Mouse (Mus musculus) cerebellum, postnatal 4 days (tissue): ENCODE data around the gene Cxcl17.

ENCODE experiments used
- DNase-seq, 2 experiments: peaks; one replicate each; pipeline ENCODE4 v3.0.0; 2022; ENCODE audit warnings: low spot score in 2 of 2, mixed read lengths in 1 of 2

Gene Cxcl17

DNA sequence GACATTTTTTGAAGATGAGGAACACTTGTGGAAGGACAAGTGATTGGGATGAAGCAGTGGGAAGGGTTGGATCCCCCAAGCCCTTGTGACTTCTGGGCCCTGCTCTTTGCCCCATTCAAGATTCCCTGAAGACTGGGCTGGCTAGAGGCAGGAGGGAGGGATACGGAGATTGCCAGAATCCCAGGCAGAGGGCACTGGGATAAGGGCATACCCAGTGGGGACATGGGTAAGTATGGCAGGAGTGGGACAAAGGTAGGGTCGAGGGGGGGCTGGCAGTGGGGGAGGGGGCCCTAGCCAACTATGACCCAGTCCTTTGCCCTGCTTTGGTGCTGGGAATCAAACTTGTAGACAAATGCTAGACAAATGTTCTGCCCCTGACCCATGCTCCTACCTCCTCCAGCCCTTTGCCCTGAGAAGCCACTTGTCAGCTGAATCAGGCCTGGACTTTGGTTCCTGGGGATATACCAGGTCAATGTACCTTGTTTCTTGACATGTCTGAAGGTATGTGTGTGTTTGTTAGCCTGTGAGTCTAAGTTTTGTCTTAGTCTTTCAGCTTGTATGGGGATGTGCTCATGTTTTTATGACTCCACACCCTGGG is 20.7 kb downstream of the Cxcl17 start:
- no peak for DNase-seq

DNA sequence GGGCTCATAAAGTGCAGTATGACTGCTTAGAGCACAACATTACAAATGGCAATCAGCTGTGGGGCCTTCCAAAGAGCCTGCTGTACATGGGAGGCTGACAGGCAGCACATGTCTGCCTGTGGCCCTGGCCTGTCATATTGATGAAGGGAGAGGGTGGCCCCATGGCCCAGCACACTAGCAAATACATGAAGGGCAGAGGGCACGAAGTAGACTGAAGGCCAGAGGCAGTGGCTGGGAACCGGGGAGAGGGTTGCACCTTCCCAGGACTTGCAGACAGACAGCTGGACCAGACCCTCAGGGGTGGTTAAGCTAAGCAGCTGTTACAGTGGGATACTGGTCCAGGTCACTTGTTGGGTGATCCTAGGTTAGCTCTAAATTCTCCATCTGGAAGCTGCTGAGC is 21.7 kb downstream of the Cxcl17 start:
- DNase-seq = no peak

DNA sequence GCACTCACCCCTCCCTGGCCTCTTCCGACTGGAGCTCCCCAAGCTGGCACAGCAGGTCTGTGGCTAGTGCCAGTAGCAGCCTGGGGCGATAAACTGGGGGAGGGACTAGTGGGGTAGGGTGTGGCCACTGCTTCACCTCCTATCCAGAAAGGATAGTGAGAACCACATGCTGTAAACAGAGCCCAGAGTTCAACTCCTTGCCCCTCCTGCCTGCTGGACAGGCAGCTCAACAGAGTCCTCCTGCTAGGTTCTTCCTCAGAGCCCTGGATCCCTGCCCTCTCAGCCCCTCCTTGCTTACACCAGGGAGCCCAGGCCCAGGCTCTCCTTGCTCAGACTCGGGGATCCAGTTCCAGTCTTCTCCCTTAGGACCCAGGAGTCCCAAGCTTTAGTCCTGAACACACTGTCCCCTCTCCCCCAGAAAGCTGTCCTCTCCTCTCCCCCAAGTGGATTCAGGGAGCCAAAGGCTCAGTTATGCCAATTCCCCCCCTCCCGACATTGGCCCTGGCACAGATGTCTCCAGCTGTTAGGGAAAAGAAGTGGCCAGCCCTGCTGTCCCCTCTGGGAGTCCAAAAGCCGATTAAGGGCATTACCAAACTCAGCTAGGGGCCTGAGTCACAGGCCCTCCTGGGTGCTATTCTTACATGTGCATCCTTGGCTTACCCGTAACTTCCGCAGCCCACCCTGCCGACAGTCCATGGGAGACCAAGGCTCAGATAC is 22.5 kb downstream of the Cxcl17 start:
- no peak for DNase-seq

DNA sequence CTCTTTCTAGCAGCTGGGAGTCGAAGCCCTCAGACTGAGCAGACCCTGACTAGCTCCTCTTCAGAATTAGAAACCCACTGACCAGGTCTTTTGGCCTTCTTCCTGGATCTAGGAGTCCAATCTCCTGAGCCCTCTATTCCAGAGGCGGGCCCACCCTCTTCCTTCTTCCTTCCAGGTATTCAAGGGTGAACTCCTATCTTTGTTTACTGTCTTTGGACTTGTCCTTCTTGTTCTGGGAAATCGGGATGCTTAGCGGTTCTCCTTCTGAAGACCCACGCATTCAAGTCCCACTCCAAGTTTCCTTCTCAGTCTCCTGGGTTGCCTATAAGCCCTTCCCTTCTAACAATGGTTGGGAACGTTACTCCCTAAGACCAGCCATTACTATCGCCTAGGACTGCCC is 23.8 kb downstream of the Cxcl17 start:
- DNase-seq = no peak

DNA sequence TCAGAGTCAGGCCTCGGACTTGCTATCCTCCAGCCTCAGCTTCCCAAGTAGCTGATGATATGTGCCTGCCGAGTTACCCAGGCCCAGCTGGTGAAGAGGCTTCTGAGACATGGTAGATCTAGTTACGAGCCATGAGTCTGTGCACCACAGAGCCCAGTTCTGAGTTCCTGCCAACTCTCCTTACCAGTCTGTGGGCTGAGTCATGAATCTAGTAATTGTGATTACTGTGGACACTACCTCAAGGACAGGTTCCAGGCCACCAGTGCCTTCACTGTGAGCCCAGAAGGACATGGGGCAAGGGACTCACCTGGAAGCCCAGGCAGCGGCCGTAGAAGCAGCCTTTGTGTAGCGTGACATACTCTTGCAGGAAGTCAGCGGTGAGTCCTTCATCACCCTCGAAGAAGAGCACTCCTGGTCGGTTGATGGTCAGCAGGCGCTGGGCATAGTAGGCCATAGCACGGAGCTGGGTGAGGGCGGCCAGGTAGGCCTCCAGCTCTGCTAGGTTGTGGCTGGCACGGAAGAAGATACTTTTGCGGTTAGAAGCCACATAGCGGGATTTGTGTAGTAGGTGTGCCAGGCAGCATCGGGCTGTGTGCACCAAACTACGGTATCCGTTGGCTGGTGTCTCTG is 24.8 kb downstream of the Cxcl17 start:
- no peak for DNase-seq

DNA sequence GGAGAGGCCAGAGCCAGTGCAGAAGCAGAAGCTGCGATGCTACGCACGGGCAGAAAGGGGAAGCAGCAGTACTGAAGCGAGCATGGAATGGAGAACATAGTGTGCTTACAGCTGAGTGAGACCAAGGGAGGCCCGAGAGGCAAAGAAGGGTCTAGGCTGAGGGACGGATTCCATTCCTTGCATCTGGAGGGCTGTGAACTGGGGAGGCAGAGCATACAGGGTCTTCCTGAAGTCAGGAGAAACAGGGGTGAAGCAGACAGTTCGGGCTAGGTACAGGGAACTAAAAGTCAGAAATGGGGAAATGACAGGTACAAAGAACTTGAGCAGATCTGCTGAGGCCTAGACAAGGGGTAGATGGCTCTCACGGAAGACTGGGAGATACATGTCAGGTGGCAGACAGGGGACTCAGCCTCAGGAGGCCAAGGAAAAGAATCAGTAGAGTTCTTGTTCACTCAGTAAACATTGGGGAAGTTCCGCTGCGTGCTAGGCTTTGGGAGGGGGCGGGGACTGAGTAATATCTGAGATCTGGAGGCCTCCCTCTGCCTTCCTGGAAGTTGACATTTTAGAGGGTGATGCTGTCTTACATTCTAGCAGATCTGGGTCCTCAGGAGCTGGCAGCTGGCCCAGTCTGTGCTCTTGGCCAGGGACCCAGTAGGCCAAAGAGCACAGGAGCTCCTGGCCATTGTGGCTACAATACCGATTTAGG is 26.7 kb downstream of the Cxcl17 start:
- DNase-seq = peak in 1 of 2 experiments; percentile 69

DNA sequence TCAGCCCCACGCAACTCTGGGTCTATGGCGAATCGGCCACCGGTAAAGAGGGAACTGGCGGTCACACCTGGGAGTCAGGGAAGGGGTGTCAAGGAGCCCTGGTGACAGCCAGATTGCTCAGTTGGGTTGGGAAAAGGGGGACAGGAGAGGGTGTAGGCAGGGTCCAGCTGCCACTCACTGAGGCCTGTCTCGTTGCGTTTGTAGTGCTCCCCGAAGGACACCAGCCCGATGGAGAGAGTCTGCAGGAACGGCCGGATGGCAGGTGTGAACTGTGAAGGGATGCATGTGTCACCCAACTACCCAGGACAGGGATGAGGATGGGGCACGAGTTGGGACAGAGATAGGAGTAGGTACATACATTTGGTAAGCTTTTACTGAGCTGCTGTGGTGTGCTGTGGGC is 27.4 kb downstream of the Cxcl17 start:
- no peak for DNase-seq

DNA sequence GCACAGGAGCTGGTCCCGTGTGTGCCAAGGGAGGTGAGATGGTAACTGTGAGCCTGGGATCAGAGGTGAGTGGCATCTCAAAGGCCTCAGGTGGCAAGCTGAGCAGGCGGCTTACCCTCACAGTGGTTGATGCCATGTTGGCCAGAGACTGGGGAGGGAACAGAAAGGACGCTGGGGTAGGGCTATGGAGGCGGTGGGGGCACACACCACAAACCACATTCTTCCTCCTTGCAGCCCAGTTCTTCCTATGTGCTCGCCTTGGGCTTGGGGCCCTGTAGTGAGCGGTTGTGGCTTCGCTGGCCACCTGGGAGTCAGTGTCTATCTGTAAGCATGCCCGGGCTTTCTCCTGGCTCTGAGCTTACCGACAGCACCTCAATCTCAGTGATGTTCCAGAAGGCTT is 27.9 kb downstream of the Cxcl17 start:
- DNase-seq = no peak

DNA sequence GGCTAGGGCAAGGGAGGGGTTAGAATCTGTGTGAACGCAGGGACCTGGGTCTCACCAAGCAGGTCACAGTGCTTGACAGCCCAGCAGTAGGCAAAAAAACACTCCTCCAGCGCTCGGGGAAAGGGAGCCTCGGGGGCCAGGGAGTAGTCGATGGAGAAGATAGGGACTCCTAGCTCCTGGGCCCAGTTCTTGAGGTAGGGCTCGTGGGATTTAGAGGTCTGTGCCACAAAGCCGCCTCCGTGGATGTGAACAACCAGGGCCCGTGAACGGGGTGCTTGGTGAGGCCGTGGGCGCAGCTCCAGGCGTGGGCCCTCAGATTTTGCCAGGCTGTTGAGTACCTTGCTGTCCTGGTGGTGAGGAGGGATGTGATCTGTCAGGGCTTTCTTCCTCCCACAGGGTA is 28.4 kb downstream of the Cxcl17 start:
- DNase-seq = no peak

DNA sequence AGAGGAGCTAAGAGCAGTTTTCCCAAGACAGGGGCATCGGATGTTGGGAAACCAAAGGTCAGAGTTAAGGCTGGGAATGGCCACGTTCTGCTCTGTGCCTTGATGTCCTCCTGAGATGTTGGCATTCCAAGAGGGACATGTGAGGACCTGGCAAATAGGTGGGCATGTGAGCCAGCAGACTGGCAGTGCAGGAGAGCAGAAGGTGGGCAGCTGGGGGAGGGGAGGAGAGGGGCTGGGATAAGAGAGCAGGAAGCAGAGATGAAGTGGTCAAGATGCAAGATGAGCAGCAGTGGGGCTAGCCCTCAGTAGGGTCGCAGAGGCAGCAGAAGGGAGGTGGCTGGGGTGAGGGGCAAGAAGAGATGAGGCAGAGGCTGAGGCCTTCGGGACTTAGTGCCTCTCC is 28.8 kb downstream of the Cxcl17 start:
- DNase-seq = no peak

DNA sequence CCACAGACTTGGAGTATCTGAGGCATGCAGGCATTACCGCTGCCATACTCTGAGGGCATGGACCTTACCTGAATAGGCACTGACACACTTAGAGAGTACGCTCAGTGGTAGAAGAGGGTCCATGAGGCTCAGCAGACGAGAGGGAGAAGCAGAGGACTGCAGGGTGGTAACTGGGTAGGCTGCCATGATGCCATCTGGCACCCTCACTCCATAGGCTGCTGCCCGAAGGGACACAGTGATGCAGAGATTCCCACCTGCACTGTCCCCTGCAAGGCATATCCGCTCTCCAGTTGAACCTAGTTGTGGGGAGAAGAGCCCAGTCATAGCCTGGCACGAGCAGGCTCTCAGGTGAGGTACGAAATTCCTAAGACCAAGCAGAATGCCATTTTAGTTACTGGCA is 29.3 kb downstream of the Cxcl17 start:
- DNase-seq = no peak

DNA sequence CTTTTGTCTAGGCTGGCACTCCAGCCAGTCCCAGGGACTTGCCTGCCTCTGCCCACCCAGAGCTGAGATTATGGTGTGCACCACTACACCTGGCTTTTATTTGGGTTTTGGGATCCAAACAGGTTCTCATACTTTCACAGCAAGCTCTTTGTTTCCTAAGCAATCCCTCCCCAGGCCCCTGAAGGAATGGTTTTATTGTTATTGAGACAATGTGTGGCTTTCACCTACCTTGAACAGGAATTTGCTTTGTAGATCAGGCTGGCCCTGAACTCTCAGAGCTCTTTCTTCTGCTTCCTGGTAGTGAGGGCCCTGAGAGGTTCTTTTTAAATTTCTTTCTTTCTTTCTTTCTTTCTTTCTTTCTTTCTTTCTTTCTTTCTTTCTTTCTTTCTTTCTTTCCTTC is 30.1 kb downstream of the Cxcl17 start:
- DNase-seq = no peak

DNA sequence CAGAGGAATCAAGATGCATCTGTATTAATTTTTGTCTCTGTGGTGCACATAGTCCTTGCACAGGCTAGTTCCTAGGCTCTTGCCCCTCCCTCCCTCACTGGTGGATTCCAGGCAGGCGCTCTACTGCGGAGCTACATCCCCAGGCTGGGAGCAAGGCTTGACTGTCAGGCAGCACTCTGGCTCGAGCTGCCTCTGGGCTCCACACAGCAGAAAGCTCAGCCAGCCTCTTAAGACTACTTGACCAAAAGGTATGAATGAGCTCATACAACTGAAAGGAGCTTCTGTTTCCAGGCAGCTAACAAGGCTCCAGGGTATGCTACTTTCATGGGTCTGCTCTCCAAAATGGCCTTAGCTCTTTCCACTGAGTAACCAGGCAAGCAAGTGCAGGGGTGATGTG is 31.4 kb downstream of the Cxcl17 start:
- no peak for DNase-seq

DNA sequence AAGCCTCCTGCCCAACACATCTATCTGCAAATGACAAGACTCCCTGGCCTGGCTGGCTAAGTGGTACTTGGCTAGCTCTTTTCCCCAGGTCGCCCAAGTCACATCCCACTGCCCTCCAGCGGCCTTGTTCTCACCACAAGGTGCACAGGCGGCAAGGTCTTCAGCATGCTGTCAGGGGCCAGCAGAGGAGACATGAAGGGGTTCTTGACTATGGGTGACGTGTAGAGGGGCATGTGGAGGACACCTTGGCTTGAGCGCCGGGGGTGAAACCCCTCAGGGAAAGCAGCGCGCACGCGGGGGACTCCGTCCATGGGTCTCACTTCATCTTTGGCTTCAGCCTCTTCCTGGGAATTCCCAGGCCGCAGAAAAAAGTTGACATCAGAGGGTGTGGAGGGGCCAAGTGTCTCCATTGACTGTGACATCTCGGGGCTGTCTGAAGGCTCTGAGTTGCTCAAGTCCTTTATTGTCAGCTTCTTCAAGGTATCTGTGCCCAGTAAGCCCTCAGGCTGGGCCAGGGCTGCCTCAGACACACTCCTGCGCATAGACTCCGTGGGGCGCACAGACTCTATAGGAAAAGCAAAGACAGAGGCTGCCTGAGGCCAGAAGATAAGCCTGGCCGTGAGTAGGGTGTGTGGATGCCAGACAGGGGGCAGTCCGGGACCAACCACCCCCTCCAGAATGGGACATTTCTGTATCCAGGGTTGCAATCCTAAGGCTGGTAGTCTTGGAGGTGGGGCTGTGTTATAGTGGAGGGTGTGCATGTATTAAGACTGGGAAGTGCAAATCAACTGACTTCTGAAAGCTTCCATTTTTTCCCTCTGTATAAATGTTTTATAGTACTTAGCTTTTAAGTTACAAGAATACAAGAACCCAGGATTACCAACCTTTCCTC is 32.0 kb downstream of the Cxcl17 start:
- DNase-seq = no peak

DNA sequence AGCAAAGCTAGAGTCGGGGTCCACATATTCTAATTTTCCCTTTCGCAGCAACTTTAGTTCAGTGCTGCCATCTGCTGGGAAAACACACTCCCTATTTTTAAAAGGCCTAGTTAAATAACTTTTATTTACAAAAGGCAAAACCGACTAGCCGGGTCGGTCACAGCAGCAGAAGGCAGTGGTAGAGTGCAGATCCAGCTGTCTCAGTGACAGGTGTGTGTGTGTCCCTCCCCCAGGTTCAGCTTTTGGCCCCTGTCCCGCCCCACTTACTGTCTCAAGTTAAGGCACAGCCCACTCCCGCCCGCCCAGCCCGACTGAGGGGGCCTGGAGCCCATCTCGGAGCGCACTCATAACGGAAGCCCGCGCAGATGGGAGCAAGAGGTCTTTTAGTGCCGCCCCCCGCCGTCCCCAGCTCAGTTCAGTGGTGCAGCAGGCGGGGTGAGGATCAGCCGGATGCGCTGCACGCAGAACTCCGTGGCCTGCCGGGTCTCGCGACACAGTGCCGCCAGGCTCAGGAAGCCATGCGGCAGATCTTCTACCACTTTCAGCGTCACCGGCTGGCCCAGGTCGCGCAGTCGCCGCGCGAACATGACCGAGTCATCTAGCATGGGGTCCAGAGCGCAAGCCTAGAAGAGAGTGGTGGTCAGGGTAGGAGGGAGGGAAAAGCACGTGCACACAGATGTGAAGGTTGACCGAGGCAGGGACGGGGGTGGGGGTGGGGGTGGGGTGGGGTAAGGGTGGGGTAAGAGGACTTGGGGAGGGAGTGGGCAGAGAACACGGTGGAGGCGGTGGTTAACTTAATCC is 32.9 kb downstream of the Cxcl17 start:
- DNase-seq = peak in 1 of 2 experiments; percentile 57

DNA sequence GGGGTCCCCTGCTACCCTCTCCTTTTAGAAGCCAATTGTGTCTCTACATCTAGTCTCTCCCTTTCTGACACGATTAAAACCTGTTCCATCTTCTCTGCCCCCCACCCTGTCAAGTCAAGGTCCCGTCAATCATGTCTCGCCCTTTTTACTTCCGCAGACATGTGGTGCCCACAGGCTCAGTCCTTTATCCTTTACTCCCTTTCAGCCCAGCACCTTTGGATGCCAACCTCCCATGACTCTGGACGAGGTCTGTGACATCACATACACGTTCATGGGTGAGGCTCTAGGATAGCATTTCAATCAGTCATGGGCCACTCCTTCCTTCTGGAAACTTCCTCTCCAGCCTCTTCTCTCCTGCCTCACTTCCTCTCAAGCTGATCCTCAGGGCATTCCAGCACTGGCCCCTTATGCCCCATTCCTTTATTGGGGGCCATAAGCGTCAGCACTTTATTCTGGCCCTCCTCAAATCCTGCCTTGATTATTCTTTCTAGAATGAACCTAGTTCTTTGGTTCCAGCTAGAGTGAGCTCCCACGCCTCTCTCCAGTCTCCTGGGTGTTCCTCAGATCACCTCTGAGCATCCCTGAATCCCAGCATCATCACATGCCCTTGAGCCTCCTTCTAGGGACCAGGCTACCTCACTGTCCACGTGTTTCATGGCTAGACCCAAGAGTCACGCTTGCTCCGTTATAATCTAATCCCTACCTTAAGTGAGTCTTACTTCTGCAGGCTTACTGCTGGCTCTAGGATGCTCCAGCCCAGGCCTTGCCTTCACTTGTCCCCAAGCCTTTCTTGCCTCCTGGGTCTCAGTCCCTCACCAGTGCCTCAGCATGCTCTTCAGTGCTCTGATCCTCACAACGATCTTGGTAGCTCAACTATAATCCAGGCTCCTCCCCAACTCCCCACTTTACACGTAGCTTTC is 34.2 kb downstream of the Cxcl17 start:
- no peak for DNase-seq

DNA sequence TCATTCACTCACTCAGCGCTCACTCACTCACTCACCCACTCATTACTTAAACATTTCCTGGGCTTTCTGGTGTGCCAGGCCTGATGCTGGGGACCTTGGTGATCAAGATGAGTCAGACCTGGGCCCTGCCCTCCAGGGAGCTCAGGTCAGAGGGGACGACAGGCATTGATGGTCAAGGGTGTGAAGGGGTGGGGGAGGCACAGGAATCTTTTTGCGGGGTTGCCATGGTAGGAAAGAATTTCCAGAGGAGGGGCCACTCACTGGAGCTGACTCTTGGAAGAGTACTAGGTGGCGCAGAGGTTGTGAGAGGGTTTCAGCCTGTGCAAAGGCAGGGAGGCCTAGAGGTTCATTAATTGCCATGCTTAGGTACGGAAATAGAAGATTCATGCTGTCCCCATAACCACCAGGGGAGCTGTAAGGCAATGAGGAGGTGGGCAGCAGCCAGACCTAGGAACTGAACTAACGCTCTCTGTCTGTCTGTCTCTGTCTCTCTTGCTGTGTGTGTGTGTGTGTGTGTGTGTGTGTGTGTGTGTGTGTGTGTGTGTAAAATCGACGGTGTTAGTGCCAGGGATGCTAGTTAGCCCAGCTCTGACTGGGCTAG is 35.5 kb downstream of the Cxcl17 start:
- no peak for DNase-seq

DNA sequence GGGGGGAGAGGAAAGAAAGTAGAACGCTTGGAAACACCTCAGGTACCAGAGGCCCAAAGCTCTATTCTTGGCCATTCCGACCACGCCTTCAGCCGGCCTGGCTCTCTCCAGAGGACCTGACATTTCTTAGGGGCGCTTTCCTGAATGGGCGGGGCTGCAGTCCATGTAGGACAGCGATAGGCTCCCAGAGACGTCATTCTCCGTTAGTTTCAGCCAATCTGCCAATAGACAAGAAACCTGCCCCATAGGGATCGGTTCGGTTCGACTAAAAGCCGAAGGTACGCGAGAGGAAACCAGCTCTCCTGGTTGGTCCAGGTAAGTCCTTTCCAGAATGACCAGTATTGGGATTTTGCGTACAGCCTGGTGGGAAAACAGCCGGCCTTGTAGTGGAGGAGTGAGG is 36.1 kb downstream of the Cxcl17 start:
- DNase-seq = peak; percentile 57 to 82

DNA sequence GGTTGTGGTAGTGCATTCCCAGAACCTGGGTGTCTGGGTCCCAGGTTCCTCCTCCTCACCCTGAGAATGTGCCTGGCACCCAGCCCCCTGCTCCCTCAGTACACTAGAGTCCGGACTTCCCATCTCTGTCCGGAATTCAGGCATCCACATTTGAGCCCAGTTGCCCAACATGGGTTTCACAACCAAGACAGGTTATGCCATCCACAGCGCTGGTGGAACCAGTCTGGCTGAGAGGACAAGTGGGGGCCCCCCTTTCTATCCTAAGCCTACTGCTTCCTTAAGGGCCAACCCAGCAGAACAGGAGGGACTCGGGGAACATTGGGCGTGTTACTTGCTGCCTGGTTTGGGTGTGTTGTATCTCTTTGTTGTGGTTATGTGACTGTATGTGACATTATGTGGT is 40.2 kb downstream of the Cxcl17 start:
- no peak for DNase-seq
